Mouse (Mus musculus) adrenal gland, postnatal 10 days (tissue): ENCODE measurements around the gene Frmd6. TPM values are rescaled to one million over a fixed set of nuclear protein-coding genes. Genes with fewer than 3 reads are reported as not detected.
A peak's percentile ranks its signal among the peaks of the same experiment; 100 is the strongest.

ENCODE experiments used
- DNase-seq: peaks from one replicate; pipeline ENCODE4 v3.0.0; 2021; ENCODE audit warnings: mixed read lengths
- total RNA-seq, 2 experiments: library from RNA; stranded (reverse); gene quantifications; 2 replicates each; pipeline ENCODE4 v1.2.3; 2021

Gene Frmd6
- total RNA-seq, 2 experiments from 2014 or later: 32.0 to 38.6 TPM

DNA sequence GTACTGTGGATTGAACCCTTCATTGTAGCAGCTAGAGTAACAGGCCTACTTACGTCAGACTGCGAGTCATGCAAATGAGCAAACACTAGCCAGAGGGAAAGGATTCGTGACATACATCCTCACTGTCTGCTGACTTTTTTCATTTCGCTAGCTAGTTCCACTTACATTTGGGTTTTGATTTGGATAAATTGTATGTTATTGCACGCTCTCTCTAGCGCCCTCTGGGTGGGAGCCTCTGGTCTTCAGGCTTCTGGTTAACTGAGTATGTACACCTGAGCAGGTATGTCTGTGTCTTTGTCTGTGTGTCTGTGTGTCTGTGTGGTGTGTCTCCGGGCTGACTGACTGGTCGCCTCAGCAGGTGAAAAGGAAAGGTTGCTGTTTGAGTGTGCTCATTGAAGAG is 72.1 kb downstream of the Frmd6 start:
- no peak for DNase-seq

DNA sequence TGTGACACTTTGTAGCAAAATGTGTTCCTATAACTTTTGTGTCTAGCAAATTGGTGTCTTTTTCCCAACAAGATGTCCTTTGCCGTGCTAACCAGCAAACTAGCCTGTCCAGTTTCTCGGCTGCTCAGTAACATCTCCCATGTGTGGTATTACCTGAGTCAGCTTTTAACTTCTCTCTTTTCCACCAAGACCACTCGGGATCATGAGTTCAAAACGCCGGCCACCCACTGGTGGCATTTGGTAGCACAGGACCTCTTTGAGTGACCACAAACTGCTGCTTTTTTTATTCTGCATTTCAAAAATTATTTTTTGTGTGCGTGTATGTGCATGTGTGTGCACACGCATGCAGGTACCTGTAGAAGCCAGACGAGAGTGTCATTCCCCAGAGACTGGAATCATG is 73.1 kb downstream of the Frmd6 start:
- no peak for DNase-seq

GRCm38 (mm10) chr12:70904471-70904870 is 79.2 kb downstream of the Frmd6 start:
- no peak for DNase-seq

DNA sequence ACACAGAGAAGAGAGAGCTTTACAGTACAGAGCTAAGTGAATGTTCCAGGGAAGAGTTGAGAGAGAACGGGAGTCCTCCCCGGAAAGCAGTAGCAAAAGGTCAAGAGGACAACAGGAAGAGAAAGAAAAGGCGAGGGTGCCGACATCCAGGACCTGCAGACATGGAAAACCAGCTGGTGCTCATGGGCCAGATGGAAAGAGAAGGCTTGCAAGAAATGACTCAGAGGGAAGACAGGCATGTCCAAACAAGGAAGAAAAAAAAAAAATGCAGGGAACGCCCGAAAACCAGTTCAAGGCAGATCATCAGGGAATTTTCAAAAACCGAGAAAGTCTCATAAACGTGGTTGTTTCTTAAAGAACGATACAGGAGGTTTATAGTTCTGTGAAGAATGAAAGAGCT is 81.6 kb downstream of the Frmd6 start:
- DNase-seq: no peak

DNA sequence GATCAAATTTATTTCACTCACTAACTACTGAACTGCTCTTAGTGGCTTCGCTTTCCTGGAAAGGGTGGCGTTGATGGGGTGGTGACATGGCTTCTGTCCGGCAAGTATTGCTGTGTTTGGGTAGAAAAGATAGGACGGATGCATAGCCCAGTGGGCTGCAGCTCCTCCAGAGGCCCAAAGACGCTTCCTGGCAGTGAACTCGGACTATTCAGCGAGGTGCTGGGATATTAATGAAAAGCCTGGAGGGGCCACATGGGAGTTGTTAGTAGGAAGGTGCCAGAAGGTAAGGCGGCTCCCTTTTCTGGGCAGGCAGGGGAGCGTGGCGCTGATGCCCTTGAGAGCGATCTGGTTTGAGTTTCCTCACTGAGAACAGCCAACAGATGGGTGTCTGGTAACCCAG is 82.3 kb downstream of the Frmd6 start:
- DNase-seq: no peak

DNA sequence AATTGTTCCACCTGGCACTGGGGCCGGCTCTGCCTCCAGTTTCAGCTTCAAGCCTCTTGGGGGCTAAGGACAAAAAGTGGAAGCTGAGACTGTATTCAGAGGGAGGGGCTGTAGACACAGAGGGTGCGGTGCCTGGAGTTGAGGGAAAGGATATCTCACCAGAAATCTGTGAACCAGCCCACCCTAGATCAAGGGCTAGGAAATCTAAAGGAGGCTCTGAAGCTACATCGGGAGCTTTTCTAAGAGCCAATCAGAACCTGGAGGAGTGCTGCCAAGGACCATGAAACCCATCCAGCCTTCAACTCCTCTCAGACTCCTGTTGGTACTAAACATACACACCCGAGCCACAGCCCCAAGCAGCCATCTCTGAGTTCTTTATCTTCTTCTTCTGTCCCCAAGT is 82.8 kb downstream of the Frmd6 start:
- DNase-seq: no peak

DNA sequence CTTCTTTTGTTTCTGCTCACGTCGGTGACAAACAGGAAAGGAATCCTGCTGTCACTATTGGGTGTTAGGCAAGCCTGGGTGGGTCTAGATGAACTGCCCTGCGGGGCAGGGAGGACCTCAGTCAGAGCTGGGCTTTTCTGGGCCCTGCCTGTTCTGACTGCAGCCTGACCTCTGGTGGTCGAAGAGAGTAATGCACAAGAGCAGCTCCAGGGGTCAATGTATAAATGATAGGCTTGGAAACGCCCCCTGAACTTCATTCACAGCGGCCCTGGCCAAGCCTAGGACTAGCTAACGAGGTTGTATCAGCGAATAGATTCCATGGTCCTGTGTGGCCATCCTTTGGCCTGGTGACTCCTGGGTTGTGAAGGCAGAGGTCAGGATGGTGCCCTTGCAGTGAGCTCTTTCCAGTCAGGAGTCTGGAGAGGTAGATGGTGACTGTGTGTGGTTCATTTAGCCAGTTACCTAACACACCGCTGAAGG is 85.0 kb downstream of the Frmd6 start:
- DNase-seq: peak; percentile 85

DNA sequence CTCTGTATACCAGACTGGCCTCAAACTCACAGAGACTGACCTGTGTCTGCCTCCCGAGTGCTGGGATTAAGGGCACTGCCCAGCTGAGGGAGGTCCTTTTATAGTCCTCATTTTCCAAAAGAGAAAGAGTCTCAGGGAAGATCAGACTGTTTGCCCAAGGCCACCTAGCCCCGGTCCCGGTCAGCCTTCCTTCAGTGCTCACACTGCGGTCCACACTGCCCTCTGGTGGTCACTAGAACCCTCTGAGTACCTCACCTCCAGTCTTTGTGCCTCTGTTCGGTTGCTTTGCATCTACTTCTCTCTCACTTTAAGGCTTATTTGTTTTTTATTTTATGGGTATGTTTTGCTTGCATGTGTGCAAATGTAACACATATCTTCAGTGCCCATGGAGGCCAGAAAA is 85.7 kb downstream of the Frmd6 start:
- DNase-seq: peak; percentile 91

DNA sequence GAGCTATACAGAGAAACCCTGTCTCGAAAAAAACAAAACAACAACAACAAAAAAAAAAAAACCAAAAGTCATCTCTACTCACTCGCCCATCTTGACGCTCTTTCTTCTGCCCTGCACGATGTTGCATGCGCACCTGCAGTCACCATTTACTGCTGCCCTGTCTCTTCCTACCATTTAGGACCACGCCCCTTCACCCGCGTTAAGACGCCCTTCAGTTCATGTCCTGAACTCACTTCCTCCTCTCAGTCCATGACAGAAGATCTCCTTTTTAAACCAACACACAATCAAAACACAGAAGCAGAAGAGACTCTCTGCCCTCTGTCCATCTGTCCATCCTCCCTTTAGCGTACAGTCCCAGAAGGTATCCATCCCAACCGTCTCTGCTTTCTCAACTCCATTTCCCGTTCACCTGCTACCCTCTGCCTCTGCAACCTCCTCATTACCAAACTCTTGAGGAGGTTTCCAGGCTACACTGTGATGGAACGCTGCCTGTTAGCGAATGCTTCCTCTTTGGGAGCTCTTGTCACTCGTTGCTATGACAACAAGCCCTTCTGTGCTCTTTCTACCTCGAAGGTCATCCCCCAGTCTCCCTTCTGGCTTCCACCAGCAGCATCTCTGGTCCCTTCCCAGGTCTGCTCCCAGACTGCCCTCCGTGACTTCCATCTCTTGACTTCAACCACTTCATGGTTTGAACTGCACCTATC is 86.5 kb downstream of the Frmd6 start:
- no peak for DNase-seq

- peak; percentile 82 for DNase-seq
Measured at GRCm38 (mm10) chr12:70913429-70913828, 88.1 kb downstream of the Frmd6 start.

- peak; percentile 46 for DNase-seq
Measured at GRCm38 (mm10) chr12:70914387-70914786, 89.1 kb downstream of the Frmd6 start.

DNA sequence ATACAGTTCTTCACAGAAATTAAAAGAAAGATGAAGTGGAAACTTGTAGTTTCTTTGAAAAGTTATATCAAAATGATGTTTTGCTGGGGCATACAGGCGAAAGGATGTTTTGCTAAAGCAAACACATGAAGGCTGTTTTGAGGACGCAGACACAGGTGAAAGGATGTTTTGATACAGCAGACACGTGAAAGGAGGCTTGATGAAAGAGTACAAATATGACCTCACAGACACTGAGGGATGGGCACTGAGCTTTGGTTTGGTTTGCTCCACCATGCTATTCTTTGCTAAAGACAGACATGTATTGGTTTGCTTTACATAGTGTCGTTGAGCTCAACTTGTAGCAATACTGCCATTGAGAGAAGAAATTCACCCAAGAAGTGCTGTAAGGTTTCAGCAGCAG is 104.5 kb downstream of the Frmd6 start:
- DNase-seq: no peak

- peak; percentile 29 for DNase-seq
Measured at GRCm38 (mm10) chr12:70937150-70937549, 111.8 kb downstream of the Frmd6 start.

- peak; percentile 97 for DNase-seq
Measured at GRCm38 (mm10) chr12:70937571-70938384, 112.5 kb downstream of the Frmd6 start, which contains the start of gene Actr10. Gene Actr10 (plus strand): TSS chr12:70937857.

- DNase-seq: no peak
Measured at GRCm38 (mm10) chr12:70940806-70941205, 115.5 kb downstream of the Frmd6 start.

GRCm38 (mm10) chr12:70944181-70944580 is 118.9 kb downstream of the Frmd6 start:
- no peak for DNase-seq

DNA sequence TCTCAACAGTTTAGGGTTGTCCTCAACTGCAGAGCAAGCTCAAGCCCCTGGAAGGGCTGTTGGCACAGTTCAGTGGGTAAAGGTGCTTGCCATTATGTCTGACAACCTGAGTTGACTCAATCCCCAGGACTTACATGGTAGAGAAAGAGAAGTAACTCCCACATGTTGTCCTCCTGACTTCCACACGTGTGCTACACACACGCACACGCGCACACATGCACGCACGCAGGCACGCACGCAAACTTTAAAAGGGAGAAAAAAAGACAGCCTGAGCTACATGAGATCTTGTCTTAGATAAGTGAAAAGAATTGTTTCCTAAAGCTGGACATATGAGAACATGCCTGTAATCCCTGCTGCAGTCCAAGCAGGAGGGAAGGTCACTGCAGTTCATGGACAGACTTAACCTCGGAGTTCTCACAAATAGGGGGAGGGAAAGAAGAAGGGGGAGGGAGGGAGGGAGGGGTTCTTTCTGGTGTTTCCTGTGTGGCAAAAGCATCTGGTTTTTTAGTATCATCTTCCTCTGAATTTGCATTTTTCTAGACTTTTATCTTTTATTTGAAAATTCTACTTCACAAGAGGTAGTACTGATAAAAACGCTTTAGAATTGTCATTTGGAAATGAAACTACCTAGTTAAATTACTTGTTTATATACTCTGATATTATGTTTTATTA is 121.4 kb downstream of the Frmd6 start:
- DNase-seq: no peak

Other genes starting within 250 kb of the Frmd6 start
- 100 to 1,000 TPM; 178 to 189 TPM for gene Actr10, start 112.3 kb downstream of the Frmd6 start, total RNA-seq
- gene Psma3, start 149.1 kb downstream of the Frmd6 start, total RNA-seq: 100 to 1,000 TPM; 337 to 352 TPM
- gene Arid4a, start 190.5 kb downstream of the Frmd6 start, total RNA-seq: 10 to 100 TPM; 19.2 to 21.1 TPM